Mouse (Mus musculus) embryonic facial prominence, embryonic 14.5 days (tissue): ENCODE results near the gene 5730409E04Rik. TPM values are rescaled to one million over a fixed set of nuclear protein-coding genes. Genes with fewer than 3 reads are reported as not detected.

Source experiments
- ATAC-seq: fragments of 200-750 bp; cut with Nextera tagmentation; 2 replicates; pipeline ENCODE4 v1.8.0; 2017; ENCODE audit warnings: low read depth, moderate number of reproducible peaks, moderate TSS enrichment
- DNase-seq: peaks from one replicate; pipeline ENCODE4 v3.0.0-alpha.2; 2015; ENCODE audit warnings: low spot score
- H3K27ac ChIP-seq: fragments of 300-500 bp; sonication (generic); replicated peaks from 2 replicates; pipeline ENCODE4 v1.5.1; 2014; ENCODE audit warnings: low read depth, mild to moderate bottlenecking, low read length, moderate library complexity
- H3K27me3 ChIP-seq: fragments of 300-500 bp; sonication (generic); replicated peaks from 2 replicates; pipeline ENCODE4 v1.6.1; 2014; ENCODE audit warnings: low read length; ENCODE audit not compliant: control insufficient read depth, insufficient read depth
- H3K36me3 ChIP-seq: fragments of 300-500 bp; sonication (generic); 2 replicates; pipeline ENCODE4 v1.6.1; 2014; ENCODE audit warnings: low read length, mixed read lengths; ENCODE audit not compliant: control insufficient read depth, insufficient read depth
- H3K4me1 ChIP-seq: fragments of 300-500 bp; sonication (generic); 2 replicates; pipeline ENCODE4 v1.6.1; 2014; ENCODE audit warnings: antibody characterized with exemption, low read length; ENCODE audit not compliant: control insufficient read depth, insufficient read depth
- H3K4me2 ChIP-seq: fragments of 300-500 bp; sonication (generic); 2 replicates; pipeline ENCODE4 v1.6.1; 2014; ENCODE audit warnings: low read depth, mild to moderate bottlenecking, low read length, moderate library complexity, mixed read lengths
- H3K4me3 ChIP-seq: fragments of 300-500 bp; sonication (generic); 2 replicates; pipeline ENCODE4 v1.5.1; 2014; ENCODE audit warnings: low read depth, mild to moderate bottlenecking, low read length
- H3K9ac ChIP-seq: fragments of 300-500 bp; sonication (generic); 2 replicates; pipeline ENCODE4 v1.6.1; 2014; ENCODE audit warnings: low read depth, mild to moderate bottlenecking, low read length, moderate library complexity, mixed read lengths
- H3K9me3 ChIP-seq: fragments of 300-500 bp; sonication (generic); 2 replicates; pipeline ENCODE4 v1.6.1; 2016; ENCODE audit warnings: low read length; ENCODE audit not compliant: control insufficient read depth
- WGBS: fragments of 180-500 bp; shearing (Covaris S2); extraction: QIAGEN DNeasy Blood & Tissue Kit; methylation state at CpG from one replicate; pipeline ENCODE4 v1.1.7; 2014; 5-methylcytosine and 5-hydroxymethylcytosine counted together
- polyA plus RNA-seq: library from polyadenylated mRNA; unstranded; fragments of >200 nt; fragmentation: Nextera tagmentation; extraction: Ambion mirVana; gene quantifications from 2 replicates; pipeline ENCODE4 v1.2.1, GENCODE M21; 2014

The 5730409E04Rik gene
- polyA plus RNA-seq, 1 experiment from 2014 or later, result 4.4 TPM

- no peaks in the 10 kb centered on the region for H3K36me3 ChIP-seq
- H3K9ac ChIP-seq, result no peak overlapping the region
- H3K4me1 ChIP-seq, result peaks cover 12% of the 10 kb centered on the region; the same call in 1 of the 2 replicates
- ATAC-seq (peak; percentile 35; the same call in 1 of the 2 replicates), DNase-seq (peak; percentile 70)
- no peaks in the 10 kb centered on the region for H3K9me3 ChIP-seq
- H3K4me2 ChIP-seq, result no peak overlapping the region
- H3K4me3 ChIP-seq, result no peak overlapping the region
- H3K27ac ChIP-seq, result no peak overlapping the region
- WGBS, result 34% methylated on average over 8 of the region's 8 CpGs
- H3K27me3 ChIP-seq, result no peaks in the 10 kb centered on the region
These were observed 9.5 kb upstream of the 5730409E04Rik start for GRCm38 (mm10) chr4:126599971-126600754.

- Histone ChIP-seq H3K27ac (no peak overlapping the region), H3K9me3 (no peaks in the 10 kb centered on the region), H3K9ac (0 out of 2 replicates have a peak overlapping the region, but pooled peaks have one; percentile 25), H3K36me3 (no peaks in the 10 kb centered on the region), H3K27me3 (no peaks in the 10 kb centered on the region), H3K4me2 (peak overlapping the region; percentile 44), H3K4me3 (peak overlapping the region; percentile 19; the same call in 1 of the 2 replicates), H3K4me1 (peaks cover 12% of the 10 kb centered on the region; the same call in 1 of the 2 replicates)
- DNase-seq, result peak; percentile 85
- WGBS, result 28% methylated on average over 18 of the region's 22 CpGs
- ATAC-seq, result peak; percentile 88
These were observed 7.8 kb upstream of the 5730409E04Rik start for GRCm38 (mm10) chr4:126601597-126602444.

GRCm38 (mm10) chr4:126602445-126602762 is 7.2 kb upstream of the 5730409E04Rik start:
- ATAC-seq (peak; percentile 35; the same call in 1 of the 2 replicates), DNase-seq (no peak)
- no peak overlapping the region for H3K27ac ChIP-seq
- 0 out of 2 replicates have a peak overlapping the region, but pooled peaks have one; percentile 25 for H3K9ac ChIP-seq
- H3K4me3 ChIP-seq, result peak overlapping the region; percentile 19; the same call in 1 of the 2 replicates
- WGBS, result 20% methylated on average over 6 of the region's 6 CpGs
- H3K36me3 ChIP-seq, result no peaks in the 10 kb centered on the region
- H3K9me3 ChIP-seq, result no peaks in the 10 kb centered on the region
- peaks cover 12% of the 10 kb centered on the region; the same call in 1 of the 2 replicates for H3K4me1 ChIP-seq
- H3K4me2 ChIP-seq, result peak overlapping the region; percentile 44
- H3K27me3 ChIP-seq, result no peaks in the 10 kb centered on the region

- no peak for DNase-seq
- Histone ChIP-seq H3K27ac (no peak overlapping the region), H3K9me3 (no peaks in the 10 kb centered on the region), H3K4me3 (no peak overlapping the region), H3K9ac (no peak overlapping the region), H3K4me2 (no peak overlapping the region), H3K4me1 (peaks cover 12% of the 10 kb centered on the region; the same call in 1 of the 2 replicates), H3K36me3 (no peaks in the 10 kb centered on the region), H3K27me3 (no peaks in the 10 kb centered on the region)
- 80% methylated on average over 2 of the region's 2 CpGs for WGBS
- ATAC-seq, result no peak
These were observed 5.5 kb upstream of the 5730409E04Rik start for GRCm38 (mm10) chr4:126604141-126604540.

- 79% methylated on average over 4 of the region's 4 CpGs for WGBS
- no peak overlapping the region for H3K27ac ChIP-seq
- H3K27me3 ChIP-seq, result no peaks in the 10 kb centered on the region
- DNase-seq (no peak), ATAC-seq (no peak)
- H3K9ac ChIP-seq, result no peak overlapping the region
- H3K4me2 ChIP-seq, result no peak overlapping the region
- peaks cover 12% of the 10 kb centered on the region; the same call in 1 of the 2 replicates for H3K4me1 ChIP-seq
- H3K4me3 ChIP-seq, result no peak overlapping the region
- H3K36me3 ChIP-seq, result no peaks in the 10 kb centered on the region
- no peaks in the 10 kb centered on the region for H3K9me3 ChIP-seq
These were observed 3.9 kb upstream of the 5730409E04Rik start for GRCm38 (mm10) chr4:126605751-126606150.

- WGBS, result 89% methylated on average over 17 of the region's 17 CpGs
- ATAC-seq, result no peak
- H3K4me3 ChIP-seq, result no peak overlapping the region
- H3K27ac ChIP-seq, result no peak overlapping the region
- H3K4me2 ChIP-seq, result no peak overlapping the region
- H3K36me3 ChIP-seq, result peaks cover 13% of the 10 kb centered on the region; the same call in 1 of the 2 replicates
- H3K4me1 ChIP-seq, result no peaks in the 10 kb centered on the region
- H3K9me3 ChIP-seq, result no peaks in the 10 kb centered on the region
- no peaks in the 10 kb centered on the region for H3K27me3 ChIP-seq
- no peak overlapping the region for H3K9ac ChIP-seq
- no peak for DNase-seq
These were observed 2.4 kb downstream of the 5730409E04Rik start for GRCm38 (mm10) chr4:126611991-126612390.

GRCm38 (mm10) chr4:126616312-126616711 is 6.7 kb downstream of the 5730409E04Rik start:
- no peaks in the 10 kb centered on the region for H3K4me1 ChIP-seq
- H3K27me3 ChIP-seq, result no peaks in the 10 kb centered on the region; the same call in 1 of the 2 replicates
- WGBS, result 81% methylated on average over 4 of the region's 4 CpGs
- DNase-seq (no peak), ATAC-seq (no peak)
- no peak overlapping the region for H3K4me3 ChIP-seq
- no peaks in the 10 kb centered on the region for H3K9me3 ChIP-seq
- H3K9ac ChIP-seq, result no peak overlapping the region
- H3K27ac ChIP-seq, result no peak overlapping the region
- H3K4me2 ChIP-seq, result no peak overlapping the region
- peaks cover 13% of the 10 kb centered on the region; the same call in 1 of the 2 replicates for H3K36me3 ChIP-seq

- Histone ChIP-seq H3K4me2 (peak overlapping the region; percentile 71), H3K4me1 (no peaks in the 10 kb centered on the region), H3K27me3 (no peaks in the 10 kb centered on the region; the same call in 1 of the 2 replicates), H3K36me3 (no peaks in the 10 kb centered on the region), H3K9ac (peak overlapping the region; percentile 58), H3K9me3 (no peaks in the 10 kb centered on the region), H3K4me3 (peak overlapping the region; percentile 34), H3K27ac (no peak overlapping the region)
- WGBS, result 2% methylated on average over 29 of the region's 33 CpGs
- peak; percentile 63 for DNase-seq
- ATAC-seq, result peak; percentile 79; the same call in 1 of the 2 replicates
These were observed 10.2 kb downstream of the 5730409E04Rik start for GRCm38 (mm10) chr4:126619691-126620330.
